Mouse (Mus musculus) layer of hippocampus, adult 18-20 months (tissue): ENCODE measurements around the gene Cyb5d2. TPM values are rescaled to one million over a fixed set of nuclear protein-coding genes. Genes with fewer than 3 reads are reported as not detected.

Experiments used
- DNase-seq, 2 experiments: peaks; one replicate each; pipeline ENCODE4 v3.0.0; 2022; ENCODE audit warnings: low spot score in 2 of 2
- long read RNA-seq: library from polyadenylated mRNA; stranded (forward); transcript quantifications from one replicate; pipeline ENCODE4 v2.0.0, GENCODE M21; 2021
- total RNA-seq, 2 experiments: library from RNA; stranded (reverse); gene quantifications; 2 replicates each; pipeline ENCODE4 v1.2.3; 2021

Cyb5d2 gene
- 10 to 100 TPM; 16.5 to 21.5 TPM for total RNA-seq
- long read RNA-seq, transcript Cyb5d2-201 (4 exons, 2,393 nt), result major isoform, 11 of 14 reads
- long read RNA-seq, partial matches to known transcripts, result 0 of 14 reads
- long read RNA-seq, other reads (novel, unspliced or antisense), result 0 of 14 reads

DNA sequence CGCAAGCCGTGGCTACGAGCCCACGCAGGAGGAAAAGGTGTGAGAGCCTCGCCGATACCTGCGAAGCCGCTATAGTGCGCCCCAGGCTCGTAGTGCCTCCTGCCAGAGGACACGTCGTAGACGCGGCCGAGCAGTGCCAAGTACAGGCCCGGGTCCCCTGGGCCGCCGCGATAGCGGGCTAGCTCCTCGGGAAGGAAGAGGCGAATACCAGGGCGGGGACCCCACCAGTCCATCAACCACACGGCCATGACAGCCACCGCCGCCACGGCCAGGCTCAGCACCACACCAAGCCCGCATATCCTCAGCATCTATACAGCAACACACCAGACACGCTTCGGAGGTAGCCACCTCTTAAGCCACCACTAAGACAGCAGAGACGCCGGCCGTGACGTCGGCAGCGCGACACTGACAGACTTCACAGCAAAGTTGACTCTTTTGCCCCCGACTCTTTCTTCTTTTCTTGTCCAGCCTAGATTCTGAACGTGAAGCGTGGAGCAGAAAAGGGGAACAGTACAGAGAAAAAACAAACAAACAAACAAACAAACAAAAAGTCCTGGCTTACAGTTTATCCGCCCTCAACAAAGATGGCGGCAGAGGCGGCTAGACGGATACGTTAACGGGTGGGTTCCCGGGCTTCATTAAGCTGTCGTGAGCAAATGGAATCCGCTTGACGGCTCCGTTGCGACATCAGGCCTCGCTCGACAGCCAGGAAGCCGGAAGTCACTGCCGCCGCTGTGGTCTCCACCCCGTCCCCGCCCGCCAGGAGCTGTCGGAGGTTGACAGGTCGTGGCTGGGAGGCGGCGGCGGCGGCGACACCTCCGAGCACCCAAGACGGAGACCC, at the start of gene Cyb5d2, which contains the start of gene Zzef1:
TSS of gene Cyb5d2 (minus strand) at position 688 of the 841 bp plus-strand sequence.
TSS of gene Zzef1 (plus strand) at position 772 of the 841 bp plus-strand sequence.
- peak; percentile 92 to 98 for DNase-seq

DNA sequence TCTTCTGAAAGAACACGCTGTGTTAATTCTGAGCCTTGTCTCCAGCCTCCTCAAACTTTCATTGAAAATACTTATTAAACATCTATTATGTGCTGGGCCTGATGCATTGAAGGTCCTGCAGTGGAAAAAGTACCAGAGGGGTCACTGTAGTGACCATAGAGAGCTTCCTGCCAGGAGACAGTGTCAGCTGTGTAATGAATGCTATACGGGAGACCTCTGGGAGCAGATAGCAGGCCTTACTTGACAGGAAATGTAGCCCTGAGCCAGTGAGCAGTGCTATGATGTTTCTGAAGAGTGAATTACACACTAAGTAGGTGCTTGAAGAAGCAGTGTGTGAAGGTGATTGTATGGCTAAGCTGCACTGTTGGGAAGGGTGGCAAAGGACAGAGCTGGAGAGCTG, 49.6 kb upstream of the Cyb5d2 start:
- DNase-seq, result no peak

DNA sequence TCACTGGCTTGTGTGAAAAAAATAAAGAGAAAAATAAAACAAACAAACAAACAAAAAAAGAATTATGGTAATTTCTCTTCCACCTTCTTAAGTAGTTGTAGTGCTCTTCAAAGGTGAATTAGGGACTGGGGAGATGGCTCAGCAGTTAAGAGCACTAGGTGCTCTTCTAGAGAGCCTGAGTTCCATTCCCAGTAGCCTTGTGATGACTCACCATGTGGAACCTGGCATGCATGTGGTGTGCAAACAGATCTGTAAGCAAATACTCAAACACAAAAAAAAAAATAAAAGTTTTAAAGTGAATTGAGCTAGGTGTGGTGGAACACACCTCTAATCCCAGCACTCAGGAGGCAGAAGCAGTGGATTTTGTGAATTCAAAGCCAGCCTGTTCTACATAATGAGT, 47.6 kb upstream of the Cyb5d2 start:
- no peak for DNase-seq

DNA sequence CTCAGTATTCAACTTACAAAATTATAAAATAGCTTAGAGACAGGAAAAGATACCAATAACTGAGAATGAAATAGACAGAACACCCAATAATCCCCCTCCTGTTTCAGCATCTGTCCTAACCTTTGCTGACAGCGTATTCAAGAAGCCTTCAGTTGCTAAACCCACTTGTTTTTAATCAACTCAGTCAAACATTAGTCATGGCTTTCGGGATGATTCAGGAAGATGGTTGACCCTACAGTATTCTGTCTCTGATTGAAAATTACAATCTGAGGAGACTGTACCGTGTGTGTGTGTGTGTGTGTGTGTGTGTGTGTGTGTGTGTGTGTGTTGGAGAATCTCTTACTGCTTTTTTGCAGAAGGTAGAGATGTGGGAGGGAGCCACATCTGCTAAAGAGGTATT, 46.8 kb upstream of the Cyb5d2 start:
- DNase-seq, result no peak

DNA sequence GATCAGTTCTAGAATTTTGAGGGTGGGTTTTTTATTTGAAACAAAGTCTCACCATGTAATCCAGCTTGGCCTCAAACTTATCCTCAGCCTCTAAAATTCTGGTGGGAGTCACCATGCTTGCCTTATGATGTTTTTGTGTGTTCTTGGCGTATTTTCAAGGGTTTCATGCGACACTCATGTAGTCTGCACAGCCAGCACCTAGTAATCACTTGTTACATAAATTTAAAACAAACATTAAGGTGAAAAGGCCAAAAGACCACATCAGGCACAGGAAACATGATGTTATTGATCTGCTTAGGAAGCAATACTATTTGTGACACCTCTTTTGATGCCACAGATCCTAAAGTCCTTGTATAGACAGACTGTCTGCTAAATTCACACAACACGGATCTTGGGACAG, 33.9 kb upstream of the Cyb5d2 start:
- DNase-seq, result no peak

DNA sequence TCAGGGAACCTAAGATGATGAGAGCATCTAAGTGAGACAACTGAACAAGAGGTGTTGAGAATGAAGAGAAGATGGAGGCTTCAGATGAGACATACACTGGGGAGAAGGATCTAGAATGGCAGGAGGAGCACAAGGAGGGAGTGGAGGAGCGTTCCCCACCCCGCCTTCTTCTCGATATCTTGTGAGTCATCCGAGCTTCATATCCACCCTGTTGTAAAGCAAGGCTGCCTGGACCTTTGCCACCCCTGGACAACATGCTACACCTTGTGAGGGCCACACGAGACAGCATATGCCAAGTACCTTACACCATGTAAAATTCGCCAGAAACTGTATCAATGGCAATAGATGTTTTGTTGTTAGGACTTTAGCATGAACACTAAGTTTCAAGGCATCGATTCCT, 25.1 kb upstream of the Cyb5d2 start:
- DNase-seq, result no peak

DNA sequence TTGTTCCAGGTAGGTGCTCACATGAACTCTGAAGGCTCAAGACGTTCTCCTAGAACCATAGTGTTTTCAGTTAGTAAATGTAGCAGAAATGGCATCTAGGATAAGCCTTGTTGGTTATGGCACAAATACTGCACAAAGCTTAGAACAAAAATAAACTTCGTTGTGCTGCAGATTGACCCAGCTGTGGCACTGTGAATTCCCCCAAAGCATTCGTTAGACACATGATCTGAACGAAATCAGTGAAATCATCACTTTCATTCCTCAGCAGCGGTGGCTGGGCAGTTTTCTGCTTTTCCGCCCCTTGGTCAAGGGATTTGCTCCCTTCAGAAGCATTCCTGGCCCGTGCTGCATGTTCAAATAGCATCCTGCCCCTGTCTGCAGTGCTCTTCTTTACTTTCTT, 22.1 kb upstream of the Cyb5d2 start:
- DNase-seq, result no peak

DNA sequence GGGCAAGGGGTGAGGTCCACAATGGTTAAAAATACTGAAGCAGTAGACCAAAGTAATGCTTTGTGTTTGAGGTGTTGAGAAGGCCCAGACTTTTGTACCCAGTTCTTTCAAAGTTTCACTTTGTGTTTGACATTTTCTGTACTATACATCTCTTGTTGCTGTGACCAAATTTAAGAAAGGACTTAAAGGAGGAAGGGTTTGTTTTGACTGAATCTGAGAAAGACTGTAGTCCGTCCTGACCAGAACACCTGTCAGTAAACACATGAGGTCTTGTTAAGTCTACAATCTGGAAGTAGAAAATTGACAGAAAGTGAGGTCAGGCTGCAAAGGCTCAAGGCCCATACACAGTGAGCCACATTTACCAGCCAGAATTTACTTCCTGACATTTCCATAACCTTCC, 20.9 kb upstream of the Cyb5d2 start:
- no peak for DNase-seq

DNA sequence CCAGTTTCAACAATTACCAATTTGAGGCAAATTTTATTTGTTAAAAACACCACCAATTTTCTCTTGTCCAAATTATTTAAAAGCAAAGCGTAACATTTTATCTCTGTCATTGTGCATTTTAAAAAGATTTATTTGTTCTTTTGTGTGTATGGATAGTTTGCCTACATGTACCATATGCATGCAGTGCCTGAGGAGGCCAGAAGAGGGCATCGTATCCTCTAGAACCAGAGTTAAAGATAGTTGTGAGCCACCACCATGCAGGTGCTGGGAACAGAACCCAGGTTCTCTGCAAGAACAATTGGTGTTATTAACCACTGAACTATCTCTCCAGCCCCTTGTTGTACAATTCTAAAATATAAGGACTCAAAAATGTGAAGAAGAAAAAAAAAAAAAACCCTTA, 18.2 kb upstream of the Cyb5d2 start:
- no peak for DNase-seq

DNA sequence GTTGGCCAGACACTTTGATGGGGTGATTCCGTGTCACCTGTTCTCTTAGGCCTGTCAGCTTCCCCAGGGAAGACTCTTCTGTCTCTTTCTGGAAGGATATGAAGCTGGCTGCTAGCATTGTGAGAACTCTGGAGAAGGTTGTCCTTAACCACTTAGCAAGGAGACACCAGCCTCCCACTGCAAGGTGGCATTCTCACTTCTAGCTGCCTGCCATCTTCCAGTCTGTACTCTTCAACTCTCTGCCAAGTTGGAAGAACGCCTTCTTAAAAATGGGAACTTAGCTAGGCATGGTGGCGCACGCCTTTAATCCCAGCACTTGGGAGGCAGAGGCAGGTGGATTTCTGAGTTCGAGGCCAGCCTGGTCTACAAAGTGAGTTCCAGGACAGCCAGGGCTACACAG, 17.7 kb upstream of the Cyb5d2 start:
- no peak for DNase-seq

DNA sequence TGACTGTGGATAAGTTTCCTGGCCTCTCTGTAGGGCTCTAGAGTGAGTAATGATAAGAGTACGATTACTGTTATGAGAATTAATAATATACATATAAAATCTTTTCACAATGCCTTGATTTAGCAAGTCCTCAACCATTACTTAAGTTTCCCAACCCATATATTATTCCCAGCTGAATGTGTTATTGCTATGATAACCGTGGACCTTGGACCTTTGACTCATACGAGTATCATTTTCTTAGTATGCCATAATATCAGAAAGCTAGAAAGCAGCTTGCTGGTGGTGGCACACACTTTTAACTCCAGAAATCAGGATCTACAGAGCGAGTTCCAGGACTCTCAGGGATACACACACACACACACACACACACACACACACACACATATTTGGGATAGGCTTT, 12.1 kb upstream of the Cyb5d2 start:
- no peak for DNase-seq

DNA sequence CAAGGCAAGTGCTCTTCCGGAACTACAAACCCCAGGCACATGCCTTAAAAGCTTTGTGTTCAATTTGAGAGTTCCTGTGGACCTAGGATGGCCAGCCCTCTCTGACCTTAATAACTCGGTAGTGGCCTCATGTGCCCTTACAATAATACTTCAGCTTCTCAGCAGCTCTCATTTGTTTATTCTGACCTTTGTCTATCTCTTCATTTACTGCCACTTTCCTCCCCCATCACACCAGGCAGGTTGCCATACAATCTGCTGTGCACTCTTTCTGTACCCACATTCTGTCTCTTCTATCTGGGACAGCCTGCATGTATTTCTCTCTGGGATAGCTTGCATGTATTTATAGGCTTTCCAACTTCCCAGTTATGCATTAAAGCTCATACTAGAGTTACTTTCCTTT, 10.6 kb upstream of the Cyb5d2 start:
- DNase-seq, result peak in 1 of 2 experiments; percentile 69

DNA sequence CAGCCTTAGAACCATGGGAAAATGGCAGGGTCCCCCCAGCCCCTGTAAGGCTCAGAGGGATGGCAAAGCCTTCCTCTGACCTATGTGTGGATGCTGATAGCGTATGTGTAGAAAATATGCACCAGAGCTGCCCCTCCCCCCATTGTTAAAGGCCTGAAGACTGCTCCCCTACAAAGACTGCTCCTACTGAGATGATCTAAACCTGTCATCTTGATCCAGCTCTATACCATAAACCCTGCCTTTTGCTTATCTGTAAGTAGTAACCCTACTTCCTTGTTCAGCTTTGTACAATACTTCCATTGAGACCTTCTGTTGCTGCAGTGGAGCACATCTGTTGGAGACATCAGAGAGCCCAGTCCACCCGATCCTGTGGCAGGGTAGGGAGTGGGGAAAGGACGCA, 9.3 kb upstream of the Cyb5d2 start:
- no peak for DNase-seq

DNA sequence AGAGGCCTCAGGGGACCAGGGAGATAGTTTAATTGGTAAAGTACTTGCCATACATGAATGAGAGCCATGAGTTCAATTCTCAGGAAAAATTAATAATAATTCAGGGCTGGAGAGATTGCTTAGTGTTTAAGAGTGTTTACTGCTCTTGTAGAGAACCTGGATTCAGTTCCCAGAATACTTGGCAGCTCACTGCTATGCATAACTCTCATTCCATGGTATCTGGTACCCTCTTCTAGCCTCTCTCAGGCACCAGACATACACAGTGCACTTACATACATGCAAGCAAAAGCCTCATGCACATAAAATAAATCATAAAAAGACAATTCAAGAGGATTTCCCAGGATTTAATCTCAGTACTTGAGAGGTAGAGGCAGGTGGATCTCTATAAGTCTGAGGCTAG, 8.6 kb upstream of the Cyb5d2 start:
- DNase-seq, result no peak

DNA sequence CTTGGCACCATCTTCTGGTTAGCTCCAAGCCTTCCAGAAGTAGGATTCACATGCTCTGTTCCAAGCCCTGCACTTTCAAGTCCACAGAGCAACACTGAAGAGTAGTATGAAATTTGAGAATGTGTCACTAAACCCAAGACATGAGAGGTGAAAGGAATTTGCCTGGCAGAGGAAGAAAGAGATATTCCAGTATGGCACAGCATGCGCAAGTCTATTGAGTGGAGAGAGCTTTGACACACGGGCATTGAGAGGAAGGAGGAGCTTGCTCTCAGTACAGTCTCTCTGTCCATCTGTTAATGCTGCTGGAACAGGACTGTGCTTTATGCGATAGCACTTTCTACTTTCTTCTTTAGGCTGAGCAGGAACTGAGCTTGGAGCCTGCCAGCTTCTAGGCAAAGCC, 7.1 kb upstream of the Cyb5d2 start:
- DNase-seq, result no peak

DNA sequence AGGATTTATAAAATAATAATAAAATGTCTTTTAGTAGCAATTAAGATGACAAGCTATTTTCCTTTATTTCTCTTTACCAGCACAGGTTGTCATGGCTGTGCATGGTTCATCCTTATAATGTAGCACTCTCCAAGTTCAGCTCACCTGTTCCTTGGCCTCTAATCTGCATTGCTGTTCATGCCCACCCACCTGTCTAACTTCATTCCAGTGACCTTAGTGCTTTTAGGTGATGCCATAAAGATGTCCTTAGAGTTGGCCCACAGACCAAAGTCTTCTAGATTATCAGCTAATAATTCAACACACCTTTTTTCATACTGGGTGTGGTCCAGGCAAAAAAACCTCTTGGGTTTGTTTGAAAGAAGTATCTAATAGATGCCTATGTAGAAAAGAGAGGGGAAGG, 5.2 kb upstream of the Cyb5d2 start:
- no peak for DNase-seq

DNA sequence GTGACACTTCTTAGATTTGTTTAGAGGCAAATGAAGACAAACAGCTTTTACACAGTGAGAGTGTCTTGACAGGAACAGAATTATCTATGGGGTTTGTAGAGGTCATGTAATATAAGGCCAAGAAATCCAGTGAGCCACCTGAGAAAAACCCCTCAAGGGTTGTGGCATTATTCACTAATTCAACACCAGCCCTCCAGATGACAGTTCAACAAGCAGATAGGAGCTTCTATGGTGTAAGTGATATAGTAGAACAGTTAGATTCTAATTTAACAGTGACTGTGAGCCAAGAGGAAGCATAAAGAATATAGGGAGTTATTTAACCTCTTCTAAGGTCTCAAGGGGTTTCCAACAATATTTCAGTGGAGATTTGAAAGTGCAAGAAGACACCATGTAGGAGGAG, 2.2 kb upstream of the Cyb5d2 start:
- DNase-seq, result no peak

DNA sequence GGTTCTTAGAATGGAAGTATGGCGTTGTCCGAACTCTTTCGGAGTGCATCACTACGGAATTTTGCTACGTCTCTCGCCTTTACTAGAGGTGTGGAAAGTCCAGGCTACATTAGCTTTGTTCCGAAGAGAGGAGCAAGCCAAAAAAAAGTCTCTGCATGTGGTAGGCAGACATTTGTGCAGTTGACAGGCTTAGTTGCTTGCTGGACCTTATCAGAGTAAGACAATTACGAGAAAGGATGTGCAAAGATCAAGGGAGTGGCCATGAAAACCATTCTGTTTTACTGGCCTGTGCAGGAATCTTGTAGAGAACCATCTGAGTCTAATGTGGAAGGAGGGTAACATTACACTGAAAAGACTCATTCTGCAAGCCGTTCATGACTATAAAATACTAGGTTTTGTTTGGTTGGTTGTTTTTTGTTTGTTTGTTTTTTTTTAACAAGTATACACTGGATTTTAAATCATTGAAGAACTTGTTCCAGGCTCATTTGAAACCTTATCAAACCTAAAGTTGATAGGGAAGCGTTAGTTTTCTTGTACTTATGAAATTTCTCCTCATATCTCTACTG, 914 bp upstream of the Cyb5d2 start:
- no peak for DNase-seq

DNA sequence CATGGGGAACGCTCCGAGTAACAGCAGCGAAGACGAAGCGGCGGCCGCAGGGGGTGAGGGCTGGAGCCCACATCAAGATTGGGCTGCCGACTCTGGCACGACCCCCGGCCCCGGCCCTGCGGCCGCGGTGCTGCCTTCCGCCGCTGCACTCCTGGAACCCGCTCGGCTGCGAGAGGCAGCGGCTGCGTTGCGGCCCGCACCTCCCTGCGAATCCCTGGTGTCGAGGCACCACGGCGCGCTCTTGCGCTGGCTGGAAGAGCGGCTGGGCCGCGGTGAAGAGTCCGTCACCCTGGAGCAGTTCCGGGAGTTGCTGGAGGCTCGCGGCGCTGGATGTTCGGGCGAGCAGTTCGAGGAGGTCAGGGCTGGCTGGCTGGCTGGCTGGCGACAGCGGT, 350 bp upstream of the Cyb5d2 start:
- DNase-seq, result no peak

DNA sequence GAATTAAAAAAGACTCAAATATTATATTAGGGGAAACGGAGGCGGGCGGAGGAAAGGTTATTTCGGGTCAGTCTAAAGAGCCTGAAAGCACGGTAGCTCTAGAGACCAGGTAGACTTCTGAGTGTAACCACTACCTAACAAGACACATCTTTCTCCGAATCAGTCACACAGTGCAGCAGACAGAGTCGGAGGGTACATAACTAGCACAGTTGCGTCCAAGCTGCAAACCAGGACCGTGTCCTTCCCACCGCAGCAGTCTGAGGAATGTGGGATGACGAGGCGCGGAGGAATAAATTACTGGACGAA, 840 bp downstream of the Cyb5d2 start:
- DNase-seq, result no peak

DNA sequence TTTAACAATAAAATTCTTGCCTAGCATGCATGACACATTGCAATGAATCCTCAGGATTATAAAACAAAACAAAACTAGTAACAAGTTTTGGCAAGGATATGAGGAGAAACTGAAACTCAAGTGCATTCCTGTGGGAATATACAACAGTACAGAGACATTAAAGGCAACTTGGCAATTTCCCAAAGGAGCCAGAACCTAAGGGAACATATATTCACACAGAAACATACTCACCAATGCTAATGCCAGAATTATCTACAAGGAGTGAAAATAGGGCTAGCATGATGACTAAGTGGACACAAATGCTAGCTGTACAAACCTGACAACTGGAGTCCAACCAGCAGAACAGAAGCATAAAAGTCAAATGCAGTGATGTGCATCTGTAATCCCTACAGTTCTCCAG, 3.9 kb downstream of the Cyb5d2 start:
- DNase-seq, result no peak

DNA sequence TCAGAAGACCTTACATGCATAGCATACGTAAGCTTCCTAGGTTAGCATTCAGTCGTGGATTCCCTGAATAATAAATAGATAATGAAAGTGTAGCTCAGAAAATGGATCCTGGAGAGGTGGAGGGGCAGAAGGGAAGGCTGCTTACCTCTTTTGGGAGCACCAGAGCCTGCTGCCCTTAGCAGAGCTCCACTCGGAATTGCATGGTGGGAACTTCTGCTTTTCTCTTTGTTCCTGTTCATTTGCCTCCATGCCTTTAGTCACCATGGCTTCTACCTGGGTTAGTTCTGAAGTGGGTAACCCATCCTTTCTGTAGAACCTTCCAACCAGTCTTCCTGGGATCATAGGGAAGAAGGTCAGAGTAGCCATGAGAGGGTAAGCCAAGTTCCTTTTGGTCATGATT, 13.4 kb downstream of the Cyb5d2 start:
- no peak for DNase-seq

DNA sequence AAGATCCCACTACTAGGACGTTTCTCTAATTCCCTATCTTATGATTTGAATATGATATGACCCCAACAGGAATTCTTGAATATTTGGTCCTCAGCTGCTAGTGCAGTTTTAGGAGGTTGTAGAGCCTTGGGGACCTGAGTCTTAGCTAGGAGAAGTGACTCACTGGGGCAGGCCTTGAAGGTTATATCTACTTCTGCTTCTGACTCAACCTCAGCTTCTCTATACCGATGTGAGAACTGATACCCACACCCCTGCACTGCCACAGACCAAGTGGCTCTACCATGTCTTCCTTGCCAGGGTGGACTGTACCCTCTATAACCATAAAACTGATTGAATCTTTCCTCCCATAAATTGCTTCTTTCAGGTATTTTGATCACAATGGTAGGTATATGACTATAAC, 13.8 kb downstream of the Cyb5d2 start:
- no peak for DNase-seq
